Mouse (Mus musculus) embryonic fibroblast, embryonic 13.5 days (primary cell): ENCODE measurements at regions not wholly inside any gene's neighbourhood (a gene's known extent, or its start where the extent isn't known, plus 50 kb on each side); places are given as distances from the start of the nearest gene placed in this dataset.
"Not testable (repeated sequence)": the region's sequence is repeated elsewhere in the genome, so short reads cannot be mapped to it uniquely, and the experiment has no call there.

Source experiments
- H3K27ac ChIP-seq: 2 replicates; pipeline ENCODE4 v1.5.1; 2012; ENCODE audit warnings: low read length, control low read depth, inconsistent platforms; ENCODE audit not compliant: insufficient read depth
- H3K4me1 ChIP-seq: 2 replicates; pipeline ENCODE4 v1.6.1; 2011; ENCODE audit warnings: low read length; ENCODE audit not compliant: control insufficient read depth, insufficient read depth
- H3K4me3 ChIP-seq: 2 replicates; pipeline ENCODE4 v1.5.1; 2011; ENCODE audit warnings: mild to moderate bottlenecking, control low read depth, low read length; ENCODE audit not compliant: insufficient read depth
- CTCF ChIP-seq: IDR thresholded peaks from 2 replicates; pipeline ENCODE4 v1.5.1; 2011; ENCODE audit warnings: mild to moderate bottlenecking, control low read depth, low read length, moderate library complexity, borderline replicate concordance; ENCODE audit not compliant: insufficient read depth
- POLR2A ChIP-seq: IDR thresholded peaks from 2 replicates; pipeline ENCODE4 v1.6.1; 2011; ENCODE audit warnings: low read depth, mild to moderate bottlenecking, control low read depth, low read length, moderate library complexity

DNA sequence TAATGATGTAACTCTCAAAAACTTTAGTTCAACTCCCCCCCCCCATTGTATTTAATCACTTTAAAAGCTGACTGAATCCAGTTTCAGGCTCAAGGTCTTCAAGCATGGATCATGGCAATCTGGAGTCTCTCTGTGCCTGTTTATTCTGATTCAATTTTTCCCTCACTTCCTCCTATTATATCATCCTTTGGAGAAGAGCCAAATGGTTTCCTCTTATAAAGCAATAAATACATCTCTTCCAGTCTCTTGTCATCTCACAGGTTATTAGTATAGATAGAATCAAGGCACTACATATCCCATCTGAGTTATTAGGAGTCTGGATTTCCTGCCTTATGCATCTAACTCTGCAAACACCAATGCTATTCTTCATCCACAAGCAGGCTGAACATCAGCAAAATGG is 530.2 kb upstream of the Pdcd1 start:
- TF ChIP-seq POLR2A, result no peak
- no peak for TF ChIP-seq CTCF
- Histone ChIP-seq H3K27ac (no peak overlapping the region), H3K4me1 (no peaks in the 10 kb centered on the region; the same call in 1 of the 2 replicates), H3K4me3 (no peak overlapping the region)

DNA sequence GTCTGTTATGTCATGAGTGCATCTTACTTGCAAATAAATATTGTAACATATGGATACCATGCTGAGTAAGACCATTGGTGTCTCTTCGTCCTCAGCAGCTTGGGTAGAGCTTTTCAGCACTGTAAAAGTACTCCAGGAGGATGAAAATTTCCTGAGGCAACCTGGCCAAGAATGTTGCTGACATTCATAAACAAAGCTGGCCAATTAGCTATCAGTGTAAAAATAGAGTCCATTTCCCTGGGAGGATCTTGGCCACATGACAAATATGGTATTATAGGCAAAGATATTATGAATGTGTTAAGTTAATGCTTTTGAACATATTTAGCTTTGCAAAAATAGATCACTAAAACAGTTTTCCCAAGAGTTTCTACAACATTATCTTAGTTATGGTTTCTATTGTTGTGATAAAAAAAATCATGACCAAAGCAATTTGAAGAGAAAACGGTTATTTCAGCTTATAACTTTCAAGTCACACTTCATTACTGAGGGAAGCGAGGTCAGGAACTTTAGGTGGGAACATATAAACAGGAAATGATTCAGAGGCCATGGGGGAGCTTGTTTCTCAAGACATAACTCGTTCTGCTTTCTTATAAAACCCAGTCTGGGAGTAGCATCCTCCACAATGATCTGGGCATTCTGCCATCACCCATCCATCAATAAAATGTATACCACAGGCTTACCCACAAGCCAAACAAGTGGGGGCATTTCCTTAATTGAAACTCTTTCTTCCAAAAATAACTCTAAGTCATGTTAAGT is 529.5 kb upstream of the Pdcd1 start:
- TF ChIP-seq POLR2A (no peak), CTCF (no peak)
- no peak overlapping the region for H3K4me3 ChIP-seq
- no peaks in the 10 kb centered on the region; the same call in 1 of the 2 replicates for H3K4me1 ChIP-seq
- no peak overlapping the region for H3K27ac ChIP-seq

DNA sequence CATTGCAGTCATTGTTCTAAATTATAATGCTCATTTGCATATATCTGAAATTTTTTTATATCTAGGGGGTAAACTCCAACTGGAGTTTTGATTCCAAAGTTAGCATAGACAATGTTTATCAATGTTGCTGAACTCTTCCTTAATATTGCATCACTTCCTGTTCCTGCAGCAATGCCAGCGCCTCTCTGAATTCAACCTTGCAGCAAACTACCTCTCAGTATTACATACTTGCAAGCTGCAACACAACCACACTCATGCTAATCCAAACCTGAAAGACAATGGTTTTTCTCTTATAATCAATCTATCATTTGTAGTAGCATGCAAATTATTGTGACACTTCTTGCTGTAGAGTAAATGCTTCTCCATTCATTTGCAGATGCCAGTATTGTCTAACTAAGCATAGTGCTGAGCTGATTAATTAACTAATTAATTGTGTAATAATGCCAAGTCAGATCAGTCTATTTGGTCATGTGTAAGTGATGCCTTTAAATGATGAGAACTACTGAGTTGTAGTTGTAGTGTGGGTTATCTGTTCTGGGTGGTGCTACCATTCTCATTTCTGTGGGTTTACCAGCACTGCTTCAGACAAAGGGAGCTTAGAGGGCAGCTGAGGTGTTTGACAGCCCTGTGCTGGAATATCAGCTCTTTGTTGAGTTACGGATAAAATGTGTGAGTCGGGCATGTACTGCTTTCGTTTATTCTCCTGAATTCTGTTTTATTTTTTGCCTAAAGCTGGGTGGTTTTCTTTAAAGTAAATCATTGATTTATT is 480.6 kb upstream of the Pdcd1 start:
- Histone ChIP-seq H3K27ac (no peak overlapping the region), H3K4me1 (no peaks in the 10 kb centered on the region), H3K4me3 (no peak overlapping the region)
- no peak for TF ChIP-seq POLR2A
- TF ChIP-seq CTCF, result no peak

DNA sequence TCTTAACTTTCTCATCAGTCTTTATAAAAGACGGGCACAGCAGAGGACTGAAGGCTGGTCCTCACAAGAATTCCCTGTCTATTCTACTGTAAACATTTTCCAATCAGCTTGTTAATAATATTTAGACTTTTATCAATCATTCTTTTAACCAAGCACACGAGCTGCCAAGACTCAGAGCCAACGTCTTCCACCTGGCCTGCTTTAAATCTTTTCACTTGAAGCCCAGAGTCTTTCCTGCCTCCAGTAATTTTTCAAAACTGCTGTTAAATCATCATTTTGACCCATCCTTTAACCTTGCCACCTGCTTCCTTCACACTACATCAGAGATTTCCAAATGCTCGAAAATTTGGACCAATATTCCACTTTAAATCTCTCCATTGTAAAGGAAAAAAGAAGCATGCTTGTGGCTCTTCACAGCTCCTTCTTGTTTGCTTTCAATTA is 451.7 kb upstream of the Pdcd1 start:
- H3K27ac ChIP-seq, result no peak overlapping the region
- H3K4me1 ChIP-seq, result no peaks in the 10 kb centered on the region
- TF ChIP-seq CTCF (no peak), POLR2A (no peak)
- H3K4me3 ChIP-seq, result no peak overlapping the region

DNA sequence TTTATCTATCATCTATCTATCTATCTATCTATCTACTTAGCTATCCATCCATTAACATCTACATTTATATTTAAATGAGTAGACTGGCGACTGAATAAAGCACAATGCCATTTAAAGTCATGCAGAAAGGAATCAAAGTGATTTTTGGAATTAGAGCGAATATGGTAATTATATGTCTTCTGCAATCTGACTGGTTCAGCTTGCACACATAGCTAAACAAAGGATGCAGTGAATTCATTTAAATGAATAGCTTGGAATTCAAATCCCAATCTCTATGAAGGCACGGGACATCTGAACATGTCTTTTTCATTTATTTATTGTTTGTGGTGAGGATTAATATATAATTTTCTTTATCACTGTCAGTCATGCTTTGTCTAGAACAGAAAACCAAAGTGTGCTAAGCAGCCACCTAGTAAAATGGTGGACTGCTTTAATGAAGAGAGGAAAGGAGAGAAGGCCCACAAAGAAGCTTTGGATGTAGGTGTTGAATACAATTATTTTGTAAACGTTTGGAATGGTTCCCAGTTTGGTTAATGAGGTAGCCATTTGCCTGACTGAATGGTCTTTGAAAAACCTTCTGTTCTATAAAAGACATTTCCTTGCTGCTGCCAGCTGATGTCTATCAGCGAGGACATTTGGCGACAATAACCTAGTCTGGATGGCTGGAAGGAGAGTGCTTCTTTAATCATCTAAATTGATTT is 451.2 kb upstream of the Pdcd1 start:
- Histone ChIP-seq H3K4me1 (no peaks in the 10 kb centered on the region), H3K27ac (no peak overlapping the region), H3K4me3 (no peak overlapping the region)
- TF ChIP-seq CTCF (no peak), POLR2A (no peak)

DNA sequence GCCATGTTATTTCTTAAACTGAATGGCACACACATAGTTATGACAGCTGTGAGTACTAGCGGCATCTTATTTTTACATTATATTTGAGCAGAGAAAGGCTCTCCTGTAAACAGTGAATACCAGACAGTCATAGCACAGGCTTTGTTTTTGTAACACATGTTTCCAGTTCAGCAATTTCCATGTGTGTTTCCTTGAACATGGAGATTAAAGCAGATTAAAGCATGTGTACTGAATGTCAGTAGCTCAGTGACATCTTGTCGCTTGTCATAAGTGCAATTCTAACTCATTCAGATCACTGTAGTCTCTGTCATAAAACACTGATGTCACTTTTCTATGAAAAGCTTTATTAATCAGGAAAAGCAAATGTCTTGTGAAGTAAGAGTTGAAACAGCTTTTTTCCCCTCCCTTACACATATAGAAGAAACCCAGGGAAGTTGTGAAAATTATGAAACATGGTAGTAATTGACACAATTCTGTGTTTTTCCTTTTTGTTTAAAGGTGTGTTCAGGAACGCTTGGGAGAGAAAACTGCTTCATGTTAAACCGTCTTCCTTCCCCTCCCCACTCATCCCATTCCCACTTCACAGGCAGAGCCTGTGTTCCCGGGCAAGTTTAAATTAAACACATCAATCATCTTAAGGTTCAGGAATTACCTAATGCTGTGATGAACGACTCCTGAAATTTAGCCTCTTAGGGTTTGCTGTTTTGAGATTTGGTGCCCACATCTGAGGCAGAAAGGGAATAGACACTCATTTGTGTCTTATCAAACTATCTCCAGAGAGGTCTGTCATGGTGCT is 449.9 kb upstream of the Pdcd1 start:
- H3K27ac ChIP-seq, result no peak overlapping the region
- no peak for TF ChIP-seq POLR2A
- no peak for TF ChIP-seq CTCF

DNA sequence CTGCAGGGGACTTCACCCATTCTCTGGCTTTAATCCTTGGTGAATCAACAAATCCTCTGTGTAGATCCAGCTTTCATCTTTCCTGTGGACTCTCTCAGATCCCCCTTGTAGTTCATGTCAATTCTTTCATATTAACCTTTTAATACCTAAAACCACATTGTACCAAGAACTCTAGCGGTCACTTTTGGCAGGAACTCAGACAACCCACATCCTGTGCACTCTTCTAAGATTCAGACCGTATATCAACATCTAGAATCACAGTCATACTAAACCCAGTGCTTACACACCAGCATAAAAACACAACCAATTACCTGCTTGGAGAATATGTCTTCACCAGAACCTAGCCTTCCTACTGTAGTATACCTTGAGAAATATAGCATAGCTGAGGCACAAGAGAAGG is 444.6 kb upstream of the Pdcd1 start:
- no peak overlapping the region for H3K4me3 ChIP-seq
- no peaks in the 10 kb centered on the region for H3K4me1 ChIP-seq
- TF ChIP-seq CTCF, result no peak
- TF ChIP-seq POLR2A, result no peak
- H3K27ac ChIP-seq, result no peak overlapping the region

More for the DNA sequence above, 449.9 kb upstream of the Pdcd1 start:
- Histone ChIP-seq H3K4me3 (no peak overlapping the region), H3K4me1 (no peaks in the 10 kb centered on the region)

DNA sequence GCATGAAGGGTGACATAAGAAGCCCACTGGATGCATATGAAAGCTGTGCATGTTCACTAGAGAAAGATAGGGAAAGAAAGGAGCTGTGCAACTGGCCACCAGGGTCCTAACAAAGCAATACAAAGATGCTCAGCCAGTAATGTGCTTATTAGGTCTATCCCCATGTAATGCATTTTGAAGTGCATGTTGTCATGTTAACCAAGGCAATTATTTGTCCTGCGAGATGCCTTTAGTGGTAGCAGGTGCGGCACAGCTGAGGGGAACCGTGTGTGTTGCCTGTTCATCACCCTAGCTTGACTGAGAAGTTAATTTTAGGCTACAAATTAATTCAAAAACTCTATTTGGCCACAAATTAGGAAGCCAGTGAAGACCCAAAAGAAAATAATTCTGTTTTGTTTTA is 444.0 kb upstream of the Pdcd1 start:
- no peak overlapping the region for H3K27ac ChIP-seq
- H3K4me3 ChIP-seq, result no peak overlapping the region
- no peak for TF ChIP-seq CTCF
- no peak for TF ChIP-seq POLR2A
- H3K4me1 ChIP-seq, result no peaks in the 10 kb centered on the region

DNA sequence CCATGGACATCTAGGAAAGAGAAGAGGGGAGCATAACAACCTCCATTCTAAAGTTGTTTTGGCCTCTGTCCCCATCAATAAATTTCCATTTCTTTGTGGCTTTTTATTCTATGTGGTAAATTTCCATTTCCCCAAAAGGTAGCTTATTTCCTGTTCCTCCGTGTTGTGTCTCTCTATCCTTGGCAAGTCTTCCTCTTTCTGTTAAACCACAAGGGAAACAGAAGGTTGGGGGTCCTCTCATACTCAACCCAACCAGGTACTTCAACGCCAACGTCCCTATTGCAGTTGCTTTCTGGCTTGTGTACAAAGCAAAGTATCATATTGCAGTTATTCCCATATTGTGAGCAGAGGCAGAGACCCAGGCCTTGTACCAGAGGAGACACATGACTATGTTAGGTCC is 434.7 kb upstream of the Pdcd1 start:
- Histone ChIP-seq H3K27ac (no peak overlapping the region), H3K4me1 (no peaks in the 10 kb centered on the region), H3K4me3 (no peak overlapping the region)
- no peak for TF ChIP-seq POLR2A
- TF ChIP-seq CTCF, result no peak

DNA sequence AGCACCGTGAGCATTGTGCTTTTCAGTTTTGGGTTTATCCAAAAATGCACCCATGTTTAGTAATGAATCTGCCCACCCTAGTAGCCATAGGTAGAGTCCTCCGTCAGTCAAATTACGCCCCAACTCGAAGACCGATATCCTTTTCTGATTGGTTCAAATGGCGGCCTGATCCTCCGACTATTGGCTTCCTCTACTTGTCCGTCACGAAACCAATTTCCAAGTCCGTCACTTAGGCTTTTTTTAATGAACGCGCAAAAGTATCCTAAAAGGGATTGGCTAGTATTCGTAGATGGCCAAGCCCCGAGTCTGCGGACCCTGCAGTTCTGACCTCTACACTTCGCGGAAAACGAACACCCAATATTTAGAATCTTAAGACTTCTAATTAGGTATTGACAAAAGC is 417.5 kb upstream of the Pdcd1 start:
- H3K27ac ChIP-seq, H3K4me3 ChIP-seq, H3K4me1 ChIP-seq: not testable (repeated sequence)
